Mouse (Mus musculus) hindbrain, embryonic 12.5 days (tissue): ENCODE results near the gene Grin2c. TPM values are rescaled to one million over a fixed set of nuclear protein-coding genes. Genes with fewer than 3 reads are reported as not detected.
A peak's percentile ranks its signal among the peaks of the same experiment; 100 is the strongest.

Experiments
- ATAC-seq: fragments of 200-750 bp; cut with Nextera tagmentation; 2 replicates; pipeline ENCODE4 v1.8.0; 2017; ENCODE audit warnings: moderate TSS enrichment; ENCODE audit not compliant: low FRiP score
- H3K27ac ChIP-seq: fragments of 300-500 bp; sonication (generic); 2 replicates; pipeline ENCODE4 v1.5.1; 2016; ENCODE audit warnings: mild to moderate bottlenecking
- H3K27me3 ChIP-seq: fragments of 300-500 bp; sonication (generic); 2 replicates; pipeline ENCODE4 v1.6.1; 2016; ENCODE audit warnings: mild to moderate bottlenecking
- H3K36me3 ChIP-seq: fragments of 300-500 bp; sonication (generic); 2 replicates; pipeline ENCODE4 v1.6.1; 2016; ENCODE audit warnings: mild to moderate bottlenecking
- H3K4me1 ChIP-seq: fragments of 300-500 bp; sonication (generic); 2 replicates; pipeline ENCODE4 v1.6.1; 2016
- H3K4me2 ChIP-seq: fragments of 300-500 bp; sonication (generic); replicated peaks from 2 replicates; pipeline ENCODE4 v1.6.1; 2016; ENCODE audit warnings: mild to moderate bottlenecking
- H3K4me3 ChIP-seq: fragments of 300-500 bp; sonication (generic); 2 replicates; pipeline ENCODE4 v1.5.1; 2016; ENCODE audit warnings: mild to moderate bottlenecking
- H3K9ac ChIP-seq: fragments of 300-500 bp; sonication (generic); 2 replicates; pipeline ENCODE4 v1.6.1; 2016; ENCODE audit warnings: mild to moderate bottlenecking, moderate library complexity
- H3K9me3 ChIP-seq: fragments of 300-500 bp; sonication (generic); replicated peaks from 2 replicates; pipeline ENCODE4 v1.6.1; 2016; ENCODE audit warnings: mild to moderate bottlenecking
- WGBS: fragments of 180-500 bp; shearing (Covaris S2); methylation state at CpG from one replicate; pipeline ENCODE4 v1.1.7; 2016; 5-methylcytosine and 5-hydroxymethylcytosine counted together
- microRNA-seq: library from miRNA; unstranded; fragments of <30 nt; microRNA quantifications from one replicate; pipeline ENCODE4, GENCODE M21; 2017
- polyA plus RNA-seq: library from polyadenylated mRNA; unstranded; fragments of >200 nt; fragmentation: Nextera tagmentation; extraction: Ambion mirVana; gene quantifications from 2 replicates; pipeline ENCODE4 v1.2.1, GENCODE M21; 2016

The Grin2c gene
- polyA plus RNA-seq, 1 experiment from 2014 or later = 0.57 TPM

DNA sequence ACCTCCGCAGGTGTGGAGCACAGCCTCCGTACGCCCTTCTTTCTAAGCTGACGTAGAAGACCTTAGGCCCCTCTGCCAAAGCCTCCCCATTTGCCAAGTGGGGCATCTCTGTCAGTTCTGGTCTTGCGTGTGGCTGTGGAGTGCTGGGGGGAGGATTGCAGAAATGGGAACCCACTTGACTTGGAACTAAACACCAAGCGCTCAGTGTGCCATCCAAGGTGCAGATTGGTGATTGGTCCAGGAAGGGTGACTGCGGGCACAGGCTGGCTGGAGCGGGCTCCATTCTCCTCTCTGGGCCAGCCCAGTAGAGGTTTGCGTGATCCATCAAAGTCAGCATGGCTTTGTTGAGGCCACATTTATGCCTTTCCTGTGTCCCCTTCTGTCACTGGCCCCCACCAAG lies 64.3 kb downstream of the Grin2c start:
- Histone ChIP-seq H3K9me3 (no peaks in the 10 kb centered on the region), H3K27ac (no peak overlapping the region), H3K9ac (no peak overlapping the region), H3K4me2 (no peak overlapping the region), H3K4me1 (peaks cover 19% of the 10 kb centered on the region), H3K4me3 (no peak overlapping the region), H3K27me3 (no peaks in the 10 kb centered on the region; the same call in 1 of the 2 replicates), H3K36me3 (peaks cover 20% of the 10 kb centered on the region)
- ATAC-seq = no peak
- WGBS = 87% methylated on average over 9 of the region's 9 CpGs

GRCm38 (mm10) chr11:115202316-115202715 lies 64.7 kb downstream of the Grin2c start:
- Histone ChIP-seq H3K36me3 (peaks cover 22% of the 10 kb centered on the region), H3K9ac (no peak overlapping the region)
- ATAC-seq = peak; percentile 53; the same call in 1 of the 2 replicates

DNA sequence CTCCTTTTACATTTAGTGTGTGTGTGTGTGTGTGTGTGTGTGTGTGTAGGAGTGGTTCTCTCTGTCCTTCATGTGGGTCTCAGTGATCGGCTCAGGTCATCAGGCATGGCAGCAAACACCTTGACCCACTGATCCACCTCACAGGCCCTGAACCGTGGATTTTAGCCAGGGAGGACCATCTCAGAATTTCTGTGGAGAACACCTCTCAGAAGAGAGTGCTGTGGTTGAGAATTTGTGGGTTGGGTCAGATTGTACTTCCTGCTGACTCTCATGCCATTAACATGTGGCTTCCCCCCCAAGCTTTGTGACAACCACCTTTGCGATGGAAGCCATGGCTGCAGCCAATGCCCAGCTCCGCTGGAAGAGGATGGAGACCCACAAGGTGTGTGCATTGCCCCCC lies 66.5 kb downstream of the Grin2c start:
- H3K4me3 ChIP-seq = no peak overlapping the region
- H3K27ac ChIP-seq = no peak overlapping the region
- no peaks in the 10 kb centered on the region for H3K9me3 ChIP-seq
- peaks cover 14% of the 10 kb centered on the region for H3K4me1 ChIP-seq
- no peaks in the 10 kb centered on the region; the same call in 1 of the 2 replicates for H3K27me3 ChIP-seq
- no peak overlapping the region for H3K9ac ChIP-seq
- H3K36me3 ChIP-seq = peaks cover 22% of the 10 kb centered on the region
- 93% methylated on average over 4 of the region's 4 CpGs for WGBS
- ATAC-seq = no peak
- H3K4me2 ChIP-seq = no peak overlapping the region

More at GRCm38 (mm10) chr11:115202316-115202715, 64.7 kb downstream of the Grin2c start:
- H3K4me1 ChIP-seq = peaks cover 18% of the 10 kb centered on the region
- H3K27me3 ChIP-seq = no peaks in the 10 kb centered on the region; the same call in 1 of the 2 replicates
- 15% methylated on average over 12 of the region's 12 CpGs for WGBS
- H3K27ac ChIP-seq = no peak overlapping the region
- no peak overlapping the region for H3K4me3 ChIP-seq
- H3K9me3 ChIP-seq = no peaks in the 10 kb centered on the region
- H3K4me2 ChIP-seq = no peak overlapping the region

Small RNA genes within 50 kb of the gene (microRNA-seq; reads per million reads assigned to microRNA genes)
- not detected for gene Gm25837

Other genes with a start within 250 kb of the Grin2c start
- not detected in 2 replicates for gene Cd300ld4, start 240.2 kb downstream of the Grin2c start, polyA plus RNA-seq
- gene Cd300ld5, start 229.5 kb downstream of the Grin2c start, polyA plus RNA-seq = not detected in 2 replicates
- not detected in 2 replicates for gene Cd300ld3, start 218.8 kb downstream of the Grin2c start, polyA plus RNA-seq
- gene Cd300e, start 205.1 kb downstream of the Grin2c start, polyA plus RNA-seq = not detected in 2 replicates
- 1.1 and 1.5 TPM in 2 replicates for gene Rab37, start 175.8 kb downstream of the Grin2c start, polyA plus RNA-seq
- gene Cd300lf, start 133.3 kb downstream of the Grin2c start, polyA plus RNA-seq = 0.27 TPM in 1 of 2 replicates, not detected in the other
- gene Slc9a3r1, start 103.9 kb downstream of the Grin2c start, polyA plus RNA-seq = 35.7 and 42.3 TPM in 2 replicates
- 9.0 and 10.4 TPM in 2 replicates for gene Tmem104, start 79.8 kb downstream of the Grin2c start, polyA plus RNA-seq
- gene Nat9, start 79.4 kb downstream of the Grin2c start, polyA plus RNA-seq = 19.1 and 21.1 TPM in 2 replicates
- 15.4 and 18.0 TPM in 2 replicates for gene Fdxr, start 9.8 kb upstream of the Grin2c start, polyA plus RNA-seq
- 0.13 and 0.25 TPM in 2 replicates for gene Fads6, start 30.4 kb upstream of the Grin2c start, polyA plus RNA-seq
- gene Otop2, start 39.9 kb upstream of the Grin2c start, polyA plus RNA-seq = not detected in 2 replicates
- gene Ush1g, start 54.8 kb upstream of the Grin2c start, polyA plus RNA-seq = not detected in 2 replicates
- gene Otop3, start 67.5 kb upstream of the Grin2c start, polyA plus RNA-seq = 0.13 and 0.17 TPM in 2 replicates
- gene Hid1, start 100.5 kb upstream of the Grin2c start, polyA plus RNA-seq = 26.5 and 28.0 TPM in 2 replicates
- gene Cdr2l, start 114.7 kb upstream of the Grin2c start, polyA plus RNA-seq = 27.6 and 28.8 TPM in 2 replicates
- gene Mrpl58, start 136.5 kb upstream of the Grin2c start, polyA plus RNA-seq = 180 and 190 TPM in 2 replicates
- 810 and 835 TPM in 2 replicates for gene Atp5h, start 152.7 kb upstream of the Grin2c start, polyA plus RNA-seq
- 30.0 and 33.0 TPM in 2 replicates for gene Kctd2, start 152.9 kb upstream of the Grin2c start, polyA plus RNA-seq
- gene Trim80, start 173.3 kb upstream of the Grin2c start, polyA plus RNA-seq = 0.20 TPM in 1 of 2 replicates, not detected in the other
- not detected in 2 replicates for gene Slc16a5, start 195.2 kb upstream of the Grin2c start, polyA plus RNA-seq
- gene Armc7, start 208.4 kb upstream of the Grin2c start, polyA plus RNA-seq = 10.2 and 15.2 TPM in 2 replicates
- gene Nt5c, start 224.6 kb upstream of the Grin2c start, polyA plus RNA-seq = 81.5 and 86.5 TPM in 2 replicates
- gene Jpt1, start 247.1 kb upstream of the Grin2c start, polyA plus RNA-seq = 953 and 959 TPM in 2 replicates